Mouse (Mus musculus): Measurements from ENCODE around the gene Acp6. TPM values are rescaled to one million over a fixed set of nuclear protein-coding genes. Genes with fewer than 3 reads are reported as not detected.

Acp6 gene
- total RNA-seq, 1 experiment from 2014 or later = 40.0 TPM

DNA sequence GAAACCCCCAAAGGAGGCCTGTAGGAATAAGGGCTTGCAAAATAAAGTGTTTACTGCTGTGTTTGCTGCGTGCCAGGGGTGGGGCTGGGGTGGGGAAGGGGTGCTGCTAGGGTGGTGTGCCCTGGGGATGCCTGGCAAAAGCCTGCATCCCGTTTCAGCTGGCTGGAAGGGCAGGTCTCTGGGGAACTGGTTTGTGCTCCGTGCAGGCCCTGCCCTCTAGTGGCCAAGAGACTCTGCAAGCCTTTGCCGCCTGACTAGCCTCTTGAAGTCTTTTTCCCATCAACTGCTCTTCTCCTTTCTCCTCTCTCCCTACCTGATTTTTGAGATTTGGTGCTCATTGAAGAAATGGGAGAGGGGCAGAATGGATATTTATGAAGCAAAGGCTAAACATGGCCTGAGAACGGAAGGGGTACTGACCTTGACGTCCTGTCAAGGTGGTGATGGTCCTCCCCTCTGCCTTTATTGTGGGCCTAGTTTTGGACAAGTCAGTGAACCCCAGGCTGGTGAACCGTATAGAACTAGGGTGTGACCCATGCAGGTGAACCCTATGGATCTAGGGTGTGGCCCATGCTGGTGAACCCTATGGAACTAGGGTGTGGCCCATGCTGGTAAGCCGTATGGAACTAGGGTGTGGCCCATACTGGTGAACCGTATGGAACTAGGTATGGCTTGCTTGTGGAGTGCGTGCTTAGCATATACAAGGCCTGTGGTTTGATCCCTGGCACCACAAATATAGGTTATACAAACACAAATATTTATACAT, 26.7 kb downstream of the Acp6 start:
- peak; percentile 84 for DNase-seq

DNA sequence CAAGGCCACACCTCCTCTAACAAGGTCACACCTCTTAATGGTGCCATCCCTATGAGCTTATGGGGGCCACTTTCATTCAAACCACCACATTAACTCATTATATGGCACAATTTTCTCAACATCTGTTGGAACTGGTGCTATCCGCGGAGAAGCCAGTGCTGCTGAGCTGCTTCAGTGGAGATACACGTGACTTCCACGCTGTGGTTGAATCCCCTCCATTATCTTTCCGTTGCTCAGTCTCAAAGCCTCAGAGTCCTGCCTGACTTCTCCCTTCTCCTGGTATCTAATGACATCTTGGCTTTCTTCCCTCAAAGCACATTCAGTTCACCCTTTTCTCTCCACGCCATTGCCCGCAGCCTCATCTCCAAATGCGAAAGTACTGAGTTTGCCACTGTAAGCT, 38.0 kb downstream of the Acp6 start:
- no peak for DNase-seq

DNA sequence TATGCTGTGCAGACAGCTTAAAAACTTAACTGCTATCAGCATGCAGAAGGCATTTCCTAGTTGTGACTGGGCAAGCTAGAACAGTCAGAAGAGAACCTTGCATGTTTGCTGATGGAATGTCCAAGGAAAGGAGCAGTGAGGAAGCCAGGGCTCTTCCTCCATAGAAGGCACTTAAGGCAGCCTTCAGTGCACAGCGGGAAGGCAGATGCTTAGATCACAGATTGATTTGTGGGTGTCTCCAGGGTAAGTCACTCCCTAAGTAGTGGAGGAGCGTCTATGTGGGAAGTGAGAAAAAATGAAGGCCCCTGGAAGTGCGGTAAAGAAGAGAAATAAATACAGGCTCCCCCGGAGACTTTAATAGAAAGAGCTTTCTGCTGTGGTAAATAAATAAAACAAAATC, 40.7 kb downstream of the Acp6 start:
- DNase-seq = no peak

DNA sequence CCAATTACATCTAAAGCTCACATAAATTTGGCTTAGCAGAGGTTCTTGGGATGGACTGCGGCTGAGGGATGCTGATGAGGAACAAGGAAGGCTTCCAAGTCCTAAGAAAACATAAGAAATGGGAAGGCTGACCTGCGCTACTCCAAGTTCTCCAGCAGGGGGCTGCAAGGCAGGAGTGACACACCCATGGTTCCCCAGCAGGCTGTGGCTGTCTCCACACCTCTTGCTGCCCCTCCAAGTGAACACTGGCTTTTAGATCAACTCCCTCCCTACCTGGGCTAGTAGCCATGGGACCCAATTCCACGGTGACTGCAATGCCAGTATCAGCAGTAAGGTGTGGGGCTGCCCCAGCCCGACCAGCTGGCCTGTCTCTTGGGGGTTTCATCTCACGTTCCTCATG, 43.4 kb downstream of the Acp6 start:
- peak; percentile 74 for DNase-seq

DNA sequence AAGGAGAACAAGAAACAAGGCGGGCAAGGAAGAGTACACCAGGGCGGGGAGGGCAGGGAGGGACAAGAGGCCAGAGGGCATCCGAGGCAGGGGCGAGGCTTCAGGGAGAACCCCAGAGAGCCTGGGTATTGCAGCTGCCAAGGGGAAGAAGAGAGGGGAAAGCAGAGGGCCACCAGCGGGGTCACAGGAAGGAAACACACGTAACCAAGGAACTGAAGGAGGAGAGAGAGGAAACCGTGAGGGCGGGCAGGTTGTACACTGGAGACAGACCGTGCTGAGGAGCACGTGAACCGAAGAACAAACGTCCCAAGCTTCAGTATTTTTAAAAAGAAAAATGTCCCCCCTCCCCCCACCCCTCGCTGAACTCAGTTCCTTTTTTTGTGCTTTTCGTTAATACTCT, 45.3 kb downstream of the Acp6 start:
- DNase-seq = no peak

DNA sequence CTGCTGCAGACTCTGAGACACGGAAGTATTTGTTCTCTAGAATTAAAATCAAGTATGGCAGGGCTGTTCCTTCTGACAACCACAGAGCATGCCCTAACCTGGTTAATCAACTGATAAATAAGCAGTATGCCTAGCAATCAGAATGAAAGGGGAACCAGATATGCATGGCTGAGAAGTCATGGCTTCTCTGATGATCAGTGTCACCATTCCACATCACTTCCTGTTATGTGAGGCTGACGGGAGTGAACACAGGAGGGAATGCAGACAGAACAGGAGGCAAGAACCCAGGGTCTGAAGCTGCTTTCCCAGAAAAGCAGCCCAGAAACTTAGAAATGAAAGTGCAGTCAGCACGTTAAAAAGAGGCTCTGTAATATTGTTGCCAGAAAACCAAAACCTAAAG, 47.9 kb downstream of the Acp6 start:
- no peak for DNase-seq

DNA sequence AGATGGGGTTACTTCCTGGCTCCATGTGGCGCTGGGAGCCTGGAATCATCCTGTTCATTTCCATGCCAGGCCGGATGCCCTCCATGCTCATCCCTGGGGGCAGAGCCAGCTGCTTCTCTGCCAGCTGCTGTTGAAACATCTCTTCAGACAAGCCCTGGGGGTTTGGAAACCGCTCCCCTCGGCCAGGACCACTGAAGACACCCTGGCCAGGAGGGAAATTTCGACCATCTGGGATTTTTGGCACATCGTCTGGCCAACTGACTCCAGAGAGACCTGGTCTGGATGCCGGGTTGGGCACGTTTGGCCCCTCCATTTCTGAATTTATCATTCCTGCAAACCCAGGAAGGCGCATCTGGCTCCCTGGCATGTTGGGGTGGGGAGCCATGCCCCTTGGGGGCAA, 50.8 kb downstream of the Acp6 start:
- no peak for DNase-seq

DNA sequence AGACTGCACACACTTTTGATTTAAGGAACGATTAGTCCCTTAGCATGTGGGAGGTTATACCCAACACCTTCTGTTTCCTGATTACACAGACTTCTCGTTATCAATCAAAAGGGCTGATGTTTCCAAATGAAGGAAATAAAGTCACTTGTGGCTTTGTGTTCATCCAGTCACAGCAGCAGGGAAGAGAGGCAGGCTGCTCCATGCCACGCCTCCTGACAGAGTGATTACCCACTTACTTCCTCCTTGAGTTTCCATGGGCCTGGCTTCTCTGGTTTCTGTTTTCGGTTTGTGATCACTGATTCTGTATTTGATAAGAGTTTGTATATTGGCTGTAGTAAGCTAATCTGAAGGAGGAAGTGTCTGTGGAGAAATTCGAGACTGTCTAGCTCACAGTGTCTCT, 52.6 kb downstream of the Acp6 start:
- no peak for DNase-seq

DNA sequence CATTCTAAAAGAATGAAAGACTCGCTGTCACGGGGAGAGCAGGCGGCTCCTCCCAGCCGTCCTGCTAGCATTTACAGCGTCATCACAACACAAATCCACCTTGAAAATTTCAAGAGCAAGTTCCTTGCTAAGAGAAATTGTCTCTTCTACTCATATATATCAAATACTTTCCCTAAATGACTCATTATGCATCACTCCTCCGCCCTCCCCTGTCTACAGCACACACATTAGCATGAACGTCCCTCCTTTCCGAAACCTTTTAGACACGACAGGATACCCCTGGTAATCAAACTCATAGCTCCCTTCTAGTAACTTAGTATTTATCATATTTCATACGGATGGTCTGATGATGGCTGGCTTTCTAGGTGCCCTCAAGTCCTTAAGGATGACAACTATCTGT, 55.3 kb downstream of the Acp6 start:
- no peak for DNase-seq

DNA sequence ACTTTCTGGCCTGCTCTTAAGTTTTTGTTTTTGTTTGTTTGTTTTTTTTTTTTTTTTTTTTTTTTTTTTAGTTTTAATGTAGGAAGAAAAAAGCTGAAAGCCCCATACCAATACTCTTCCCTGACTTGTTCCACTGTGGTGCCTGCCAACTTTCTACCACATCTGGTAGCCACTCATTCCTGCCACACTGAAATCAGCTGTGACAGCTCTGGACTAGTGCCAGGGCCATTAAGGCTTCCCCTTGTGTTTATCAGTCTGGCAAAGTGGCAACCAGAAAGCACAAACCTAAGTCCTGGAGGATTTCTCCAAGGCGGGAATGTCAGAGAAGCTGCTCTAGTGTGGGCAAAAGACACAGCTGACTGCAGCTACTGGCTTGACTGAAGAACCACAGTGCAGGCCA, 55.9 kb downstream of the Acp6 start:
- DNase-seq = peak; percentile 37

DNA sequence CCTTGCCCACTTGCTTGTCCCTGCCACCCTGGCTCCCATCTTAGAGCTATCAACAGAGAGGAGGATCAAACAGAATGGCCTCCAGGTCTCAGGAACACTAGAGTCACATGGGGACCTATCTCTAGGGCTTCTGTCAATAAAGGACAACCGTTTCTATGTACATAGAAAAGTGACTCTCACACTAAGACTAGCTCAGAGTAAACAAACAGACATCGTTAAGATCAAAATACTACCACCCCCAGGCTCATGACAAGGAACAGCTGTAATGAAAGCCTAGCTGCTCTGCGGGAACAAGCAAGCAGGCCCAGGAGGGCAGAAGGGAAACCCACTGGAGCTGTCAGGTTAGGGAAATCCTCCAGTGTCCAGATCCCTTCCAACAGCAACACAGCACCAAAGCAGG, 56.9 kb downstream of the Acp6 start:
- DNase-seq = no peak

DNA sequence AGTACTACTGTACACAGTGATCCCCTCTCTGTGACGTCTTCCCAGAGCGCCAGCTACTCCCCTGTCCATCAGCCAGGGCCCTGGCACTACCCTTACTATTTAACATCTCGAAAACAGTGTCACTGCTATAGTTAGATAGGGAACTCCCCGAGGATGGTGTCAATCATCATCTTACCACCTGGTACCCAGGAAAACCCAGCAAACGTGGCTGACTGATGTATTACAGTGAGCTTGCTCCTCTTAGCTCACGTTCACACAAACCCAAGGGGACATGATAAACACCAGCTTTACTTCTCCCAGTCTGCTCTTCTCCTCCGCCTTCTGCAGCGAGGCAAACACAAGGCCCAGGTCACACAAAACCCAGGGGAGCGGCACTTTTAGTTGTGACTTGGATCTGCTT, 64.7 kb downstream of the Acp6 start:
- no peak for DNase-seq

DNA sequence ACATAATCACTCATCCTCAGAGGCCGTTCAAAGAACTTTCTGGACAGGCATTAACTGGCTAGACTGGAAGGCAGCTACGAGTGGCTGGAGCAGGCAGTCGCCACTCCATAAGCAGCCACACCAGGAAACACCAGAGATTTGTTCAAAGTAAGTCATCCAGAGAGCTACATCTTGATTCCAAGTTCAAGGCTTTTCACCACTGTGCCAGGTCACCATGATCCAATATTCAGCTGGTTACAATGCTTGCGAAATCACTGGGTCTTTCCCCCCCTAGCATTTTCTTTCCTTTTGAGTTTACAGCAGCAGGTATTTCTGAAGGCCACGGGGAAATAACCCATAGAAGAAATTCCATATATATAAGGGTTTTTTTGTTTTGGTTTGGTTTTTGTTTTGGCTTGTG, 66.7 kb downstream of the Acp6 start:
- no peak for DNase-seq

DNA sequence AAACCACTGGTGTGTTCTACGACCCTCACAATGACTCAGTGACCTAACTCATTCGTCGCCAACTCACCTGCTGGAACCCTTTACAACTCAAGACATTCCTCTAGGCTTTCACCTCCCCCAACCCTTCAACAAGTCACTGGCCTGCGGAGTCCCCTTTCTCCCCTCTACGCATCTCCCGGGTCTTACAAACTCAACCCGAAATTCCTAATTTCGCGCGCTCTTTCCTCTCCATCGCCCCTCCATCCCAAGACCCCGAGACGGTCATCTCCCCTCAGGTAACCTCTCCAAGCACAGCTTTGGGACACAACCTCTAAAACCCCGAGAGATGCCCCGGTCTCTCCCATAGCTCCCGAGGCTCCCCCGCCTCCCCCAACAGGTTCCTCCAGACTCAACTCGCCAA, 68.1 kb downstream of the Acp6 start:
- DNase-seq = no peak

Other genes with a start within 250 kb of the Acp6 start
- gene Gja8, start 232.8 kb upstream of the Acp6 start, total RNA-seq (2021) = not detected in 2 replicates
- 14.7 and 19.2 TPM in 2 replicates for gene Bcl9, start 139.1 kb downstream of the Acp6 start, total RNA-seq (2021)